In genomic region chr1:59967291-59967690, GRCm38 (mm10) we compare ENCODE assay signal across 9 mouse cellular contexts. TPM values are rescaled to one million over a fixed set of nuclear protein-coding genes. Genes with fewer than 3 reads are reported as not detected.
DNase-seq lines count a peak whose midpoint lies in the region; TF ChIP-seq lines count a peak whose summit lies in the region.
"Had no signal": no experiment of that assay in that cellular context is flagged by ENCODE, and none has a peak within 500 bp of the region (broad histone marks: within the 10 kb centered on the region; RNA-seq: fewer than 3 reads in every experiment).

No protein-coding gene starts in this region.

- no peak overlapping the region for H3K27ac ChIP-seq in gastrocnemius, adult 2 months

- H3K4me3 ChIP-seq in gastrocnemius, adult 2 months: no peak overlapping the region
- H3K4me3 ChIP-seq: myocyte had no signal

- peak; percentile 31 for DNase-seq in gastrocnemius, adult 2 months
- no peak for DNase-seq in gastrocnemius, postnatal 14 days
- peak; percentile 48 for DNase-seq in testis, postnatal 10 days (ENCODE audit: low spot score)
- no peak for DNase-seq in testis, postnatal 14 days (ENCODE audit: low spot score)
- peak; percentile 35 for DNase-seq in embryo, embryonic 11 days
- peak; percentile 30 to 51 for DNase-seq in lung, postnatal 4 days
- no peak for DNase-seq in gastrocnemius, postnatal 25 days
- no peak for DNase-seq in urinary bladder, postnatal 25 days (ENCODE audit: low spot score)

- peak; percentile 65 for TF ChIP-seq CTCF in gastrocnemius, adult 2 months (IDR thresholded peaks at IDR 0.05)

- intact Hi-C loops in gastrocnemius, adult 2 months (cut with DNase I): loop anchor here (1.0 to 5.0 kb wide), 2 partner anchors 45 to 84 kb away; no protein-coding TSS in a partner anchor
- intact Hi-C loops in gastrocnemius, postnatal 14 days (cut with DNase I; ENCODE audit: low total_unique reads): no loop called here

RNA-seq across cellular contexts. Expression of gene Fam117b, which starts 54.5 kb away (rescaled TPM):
- total RNA-seq in gastrocnemius, adult 2 months (2021): 1 to 10 TPM; 4.4 to 9.3 TPM
- total RNA-seq in gastrocnemius, postnatal 14 days (2021): 10 to 100 TPM in 1 of 2 experiments, 1 to 10 TPM in 1; 6.2 to 12.5 TPM
- 1 to 10 TPM; 3.5 to 4.6 TPM for total RNA-seq in gastrocnemius, postnatal 25 days (2021)

Comparison
In these comparisons a context has a peak if more than half of its experiments do, and no peak if none do; other contexts are left out.
1. DNase-seq: peak in gastrocnemius, adult 2 months (single experiment), testis, postnatal 10 days (single experiment), embryo, embryonic 11 days (single experiment) and lung, postnatal 4 days (2 of 2); none in gastrocnemius, postnatal 14 days (single experiment), testis, postnatal 14 days (single experiment), gastrocnemius, postnatal 25 days (single experiment) and urinary bladder, postnatal 25 days (single experiment).